Mouse (Mus musculus): ENCODE results near the gene Rpusd2. TPM values are rescaled to one million over a fixed set of nuclear protein-coding genes. Genes with fewer than 3 reads are reported as not detected.
A peak's percentile ranks its signal among the peaks of the same experiment; 100 is the strongest.
"Not testable (repeated sequence)": the region's sequence is repeated elsewhere in the genome, so short reads cannot be mapped to it uniquely, and the experiment has no call there.

Gene Rpusd2
- polyA plus RNA-seq, 1 experiment from 2014 or later = 4.5 TPM

GRCm38 (mm10) chr2:119006886-119007285 lies 27.7 kb upstream of the Rpusd2 start:
- no peaks in the 10 kb centered on the region for H3K9me3 ChIP-seq (ENCODE audit: low read depth, low read length)
- 79% methylated on average over 7 of the region's 7 CpGs for WGBS
- H3K4me3 ChIP-seq (ENCODE audit: low read depth, low read length) = no peak overlapping the region
- ATAC-seq (ENCODE audit: insufficient read depth) (no peak), DNase-seq (no peak)
- H3K9ac ChIP-seq = no peak overlapping the region
- H3K27me3 ChIP-seq (ENCODE audit: insufficient read depth, low read length) = no peaks in the 10 kb centered on the region
- no peak for TF ChIP-seq CTCF (IDR thresholded peaks at IDR 0.05; ENCODE audit: low read depth)
- H3K4me1 ChIP-seq (ENCODE audit: insufficient read depth) = no peaks in the 10 kb centered on the region
- no peak overlapping the region for H3K27ac ChIP-seq (ENCODE audit: low read depth)
- H3K4me2 ChIP-seq = no peak overlapping the region
- H3K36me3 ChIP-seq (ENCODE audit: insufficient read depth) = no peaks in the 10 kb centered on the region

- H3K4me2 ChIP-seq = no peak overlapping the region
- H3K27me3 ChIP-seq (ENCODE audit: insufficient read depth, low read length) = no peaks in the 10 kb centered on the region
- ATAC-seq (ENCODE audit: insufficient read depth) = no peak
- TF ChIP-seq CTCF (IDR thresholded peaks at IDR 0.05; ENCODE audit: low read depth) = no peak
- no peak overlapping the region for H3K9ac ChIP-seq
- DNase-seq = no peak
- H3K4me1 ChIP-seq (ENCODE audit: insufficient read depth) = no peaks in the 10 kb centered on the region
- no peaks in the 10 kb centered on the region for H3K36me3 ChIP-seq (ENCODE audit: insufficient read depth)
- whole genome bisulfite sequencing = 93% methylated on average over 2 of the region's 2 CpGs
- H3K27ac ChIP-seq (ENCODE audit: low read depth) = no peak overlapping the region
- H3K9me3 ChIP-seq (ENCODE audit: low read depth, low read length) = no peaks in the 10 kb centered on the region
- H3K4me3 ChIP-seq (ENCODE audit: low read depth, low read length) = no peak overlapping the region
These were observed 25.2 kb upstream of the Rpusd2 start for GRCm38 (mm10) chr2:119009376-119009775.

- WGBS = 60% methylated on average over 7 of the region's 7 CpGs
- no peak overlapping the region for H3K4me3 ChIP-seq (ENCODE audit: low read depth, low read length)
- peaks cover 10% of the 10 kb centered on the region; the same call in 1 of the 2 replicates for H3K36me3 ChIP-seq (ENCODE audit: insufficient read depth)
- DNase-seq (no peak), ATAC-seq (ENCODE audit: insufficient read depth) (no peak)
- no peaks in the 10 kb centered on the region for H3K27me3 ChIP-seq (ENCODE audit: insufficient read depth, low read length)
- no peak overlapping the region for H3K27ac ChIP-seq (ENCODE audit: low read depth)
- TF ChIP-seq CTCF (IDR thresholded peaks at IDR 0.05; ENCODE audit: low read depth) = no peak
- no peaks in the 10 kb centered on the region for H3K9me3 ChIP-seq (ENCODE audit: low read depth, low read length)
- no peak overlapping the region for H3K4me2 ChIP-seq
- H3K4me1 ChIP-seq (ENCODE audit: insufficient read depth) = peaks cover 5% of the 10 kb centered on the region; the same call in 1 of the 2 replicates
- H3K9ac ChIP-seq = no peak overlapping the region
These were observed 19.6 kb upstream of the Rpusd2 start for GRCm38 (mm10) chr2:119014989-119015388.

- Histone ChIP-seq H3K9me3 (ENCODE audit: low read depth, low read length) (no peaks in the 10 kb centered on the region), H3K4me2 (no peak overlapping the region), H3K27me3 (ENCODE audit: insufficient read depth, low read length) (no peaks in the 10 kb centered on the region), H3K27ac (ENCODE audit: low read depth) (no peak overlapping the region), H3K36me3 (ENCODE audit: insufficient read depth) (peaks cover 16% of the 10 kb centered on the region; the same call in 1 of the 2 replicates), H3K4me3 (ENCODE audit: low read depth, low read length) (no peak overlapping the region), H3K4me1 (ENCODE audit: insufficient read depth) (peaks cover 5% of the 10 kb centered on the region; the same call in 1 of the 2 replicates), H3K9ac (no peak overlapping the region)
- DNase-seq (no peak), ATAC-seq (ENCODE audit: insufficient read depth) (no peak)
- no peak for TF ChIP-seq CTCF (IDR thresholded peaks at IDR 0.05; ENCODE audit: low read depth)
- 74% methylated on average over 12 of the region's 12 CpGs for WGBS
These were observed 18.9 kb upstream of the Rpusd2 start for GRCm38 (mm10) chr2:119015604-119016180.

- H3K27ac ChIP-seq (ENCODE audit: low read depth); H3K9me3 ChIP-seq (ENCODE audit: low read depth, low read length); H3K4me1 ChIP-seq (ENCODE audit: insufficient read depth); DNase-seq; H3K27me3 ChIP-seq (ENCODE audit: insufficient read depth, low read length); ATAC-seq (ENCODE audit: insufficient read depth); H3K9ac ChIP-seq; H3K4me2 ChIP-seq; H3K4me3 ChIP-seq (ENCODE audit: low read depth, low read length): not testable (repeated sequence)
- H3K36me3 ChIP-seq (ENCODE audit: insufficient read depth) = peaks cover 22% of the 10 kb centered on the region
- 62% methylated on average over 4 of the region's 4 CpGs for WGBS
These were observed 18.3 kb upstream of the Rpusd2 start for GRCm38 (mm10) chr2:119016312-119016711.

GRCm38 (mm10) chr2:119017647-119018046 lies 16.9 kb upstream of the Rpusd2 start:
- WGBS = 94% methylated on average over 3 of the region's 3 CpGs
- Histone ChIP-seq H3K36me3 (ENCODE audit: insufficient read depth) (peaks cover 29% of the 10 kb centered on the region), H3K27me3 (ENCODE audit: insufficient read depth, low read length) (no peaks in the 10 kb centered on the region), H3K4me3 (ENCODE audit: low read depth, low read length) (no peak overlapping the region), H3K27ac (ENCODE audit: low read depth) (no peak overlapping the region), H3K4me2 (no peak overlapping the region), H3K4me1 (ENCODE audit: insufficient read depth) (peaks cover 5% of the 10 kb centered on the region; the same call in 1 of the 2 replicates), H3K9me3 (ENCODE audit: low read depth, low read length) (no peaks in the 10 kb centered on the region), H3K9ac (no peak overlapping the region)
- DNase-seq (no peak), ATAC-seq (ENCODE audit: insufficient read depth) (no peak)
- TF ChIP-seq CTCF (IDR thresholded peaks at IDR 0.05; ENCODE audit: low read depth) = peak; percentile 37

- 32% methylated on average over 22 of the region's 22 CpGs for WGBS
- peaks cover 5% of the 10 kb centered on the region; the same call in 1 of the 2 replicates for H3K4me1 ChIP-seq (ENCODE audit: insufficient read depth)
- DNase-seq (peak; percentile 85), ATAC-seq (ENCODE audit: insufficient read depth) (peak; percentile 91)
- peaks cover 29% of the 10 kb centered on the region for H3K36me3 ChIP-seq (ENCODE audit: insufficient read depth)
- H3K9me3 ChIP-seq (ENCODE audit: low read depth, low read length) = no peaks in the 10 kb centered on the region
- TF ChIP-seq CTCF (IDR thresholded peaks at IDR 0.05; ENCODE audit: low read depth) = no peak
- peak overlapping the region; percentile 45 for H3K4me2 ChIP-seq
- no peak overlapping the region for H3K4me3 ChIP-seq (ENCODE audit: low read depth, low read length)
- H3K27ac ChIP-seq (ENCODE audit: low read depth) = peak overlapping the region; percentile 81
- H3K27me3 ChIP-seq (ENCODE audit: insufficient read depth, low read length) = no peaks in the 10 kb centered on the region
- H3K9ac ChIP-seq = no peak overlapping the region
These were observed 16.0 kb upstream of the Rpusd2 start for GRCm38 (mm10) chr2:119018391-119019122.
